In the genomic region with DNA sequence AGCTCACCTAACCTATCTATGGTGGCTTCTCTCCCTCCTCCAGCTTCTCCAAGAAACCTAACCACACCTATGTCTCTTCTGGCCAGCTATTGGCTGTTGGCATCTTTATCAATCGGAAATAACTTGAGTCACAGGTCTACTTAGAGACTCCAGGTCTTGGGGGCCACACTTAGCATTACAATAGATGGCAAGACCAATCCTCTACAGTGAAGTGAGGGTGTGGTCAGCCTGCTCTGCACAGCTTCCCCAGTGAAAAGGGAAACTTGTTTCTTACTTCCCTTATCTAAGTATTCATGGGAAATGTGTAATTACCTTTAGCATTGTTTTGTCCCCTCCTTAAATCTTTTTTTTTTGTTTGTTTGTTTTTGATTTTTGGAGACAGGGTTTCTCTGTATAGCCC, we compare ENCODE assay signal across 20 mouse cellular contexts. TPM values are rescaled to one million over a fixed set of nuclear protein-coding genes. Genes with fewer than 3 reads are reported as not detected.
"Had no signal": no experiment of that assay in that cellular context is flagged by ENCODE, and none has a peak within 500 bp of the region (broad histone marks: within the 10 kb centered on the region; RNA-seq: fewer than 3 reads in every experiment).

No protein-coding gene starts in this region.

- H3K9ac ChIP-seq: limb, embryonic 13.5 days; liver, embryonic 14.5 days; midbrain, embryonic 13.5 days; neural tube, embryonic 12.5 days; stomach, embryonic 15.5 days had no signal

- DNase-seq: kidney, adult 9 months; kidney, postnatal 36 days; layer of hippocampus, adult 9-11 months; layer of hippocampus, postnatal 36 days; left cerebral cortex, postnatal 4 days; lung, adult 18-20 months; lung, postnatal 4 days; retina, postnatal 1 day; right cerebral cortex, postnatal 4 days; spleen, adult 18-20 months; thymus, adult 2 months; thymus, postnatal 25 days had no signal

- H3K27me3 ChIP-seq: limb, embryonic 13.5 days; midbrain, embryonic 13.5 days; neural tube, embryonic 12.5 days; stomach, embryonic 15.5 days had no signal

- H3K9me3 ChIP-seq: limb, embryonic 13.5 days; midbrain, embryonic 13.5 days; neural tube, embryonic 12.5 days; stomach, embryonic 15.5 days had no signal

- H3K4me1 ChIP-seq: stomach, embryonic 15.5 days had no signal

- H3K4me3 ChIP-seq: limb, embryonic 13.5 days; midbrain, embryonic 13.5 days; neural tube, embryonic 12.5 days; stomach, embryonic 15.5 days had no signal

- ATAC-seq: intestine, postnatal 0 days; midbrain, embryonic 13.5 days had no signal

- H3K27ac ChIP-seq: kidney, postnatal 0 days; limb, embryonic 13.5 days; liver, embryonic 14.5 days; midbrain, embryonic 13.5 days; neural tube, embryonic 12.5 days; stomach, embryonic 15.5 days had no signal

RNA-seq across cellular contexts. Expression of a gene that starts 20.1 kb away (rescaled TPM):
- total RNA-seq: megakaryocyte-erythroid progenitor cell, adult 5-6 weeks had no signal
